Mouse (Mus musculus) liver, embryonic 14.5 days (tissue): ENCODE data around the gene D930048N14Rik.

Source experiments
- CTCF ChIP-seq: IDR thresholded peaks from 2 replicates; pipeline ENCODE4 v1.5.1; 2016; ENCODE audit warnings: antibody characterized with exemption, low read depth, control low read depth
- EP300 ChIP-seq: IDR thresholded peaks from 2 replicates; pipeline ENCODE4 v1.6.1; 2016; ENCODE audit warnings: antibody characterized with exemption, low read depth

DNA sequence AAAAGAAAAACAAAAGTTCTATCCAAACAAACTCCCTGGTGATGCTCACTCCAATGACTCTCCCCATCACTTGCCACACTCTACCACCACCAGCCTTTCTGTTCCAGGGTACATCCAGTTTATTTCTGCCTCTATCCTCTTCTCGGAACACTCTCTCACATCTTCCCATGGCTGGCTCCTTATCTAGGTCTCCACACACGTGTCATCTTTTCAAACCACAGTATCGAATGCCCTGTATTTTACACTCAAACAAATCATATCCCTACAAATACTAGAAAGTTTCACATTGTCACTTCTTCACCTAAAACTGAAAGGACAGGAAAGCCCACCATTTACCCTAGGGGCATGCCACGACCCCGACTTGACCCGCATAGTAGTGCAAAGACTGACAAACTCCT lies 15.6 kb upstream of the D930048N14Rik start:
- TF ChIP-seq CTCF = no peak
- TF ChIP-seq EP300 = no peak
